Mouse (Mus musculus): ENCODE results near the gene Klhl20. TPM values are rescaled to one million over a fixed set of nuclear protein-coding genes. Genes with fewer than 3 reads are reported as not detected.
"Not testable (repeated sequence)": the region's sequence is repeated elsewhere in the genome, so short reads cannot be mapped to it uniquely, and the experiment has no call there.

Klhl20 gene
- polyA plus RNA-seq (2015; fragmentation: Nextera tagmentation; extraction: Ambion mirVana) = 11.4 and 13.4 TPM in 2 replicates

DNA sequence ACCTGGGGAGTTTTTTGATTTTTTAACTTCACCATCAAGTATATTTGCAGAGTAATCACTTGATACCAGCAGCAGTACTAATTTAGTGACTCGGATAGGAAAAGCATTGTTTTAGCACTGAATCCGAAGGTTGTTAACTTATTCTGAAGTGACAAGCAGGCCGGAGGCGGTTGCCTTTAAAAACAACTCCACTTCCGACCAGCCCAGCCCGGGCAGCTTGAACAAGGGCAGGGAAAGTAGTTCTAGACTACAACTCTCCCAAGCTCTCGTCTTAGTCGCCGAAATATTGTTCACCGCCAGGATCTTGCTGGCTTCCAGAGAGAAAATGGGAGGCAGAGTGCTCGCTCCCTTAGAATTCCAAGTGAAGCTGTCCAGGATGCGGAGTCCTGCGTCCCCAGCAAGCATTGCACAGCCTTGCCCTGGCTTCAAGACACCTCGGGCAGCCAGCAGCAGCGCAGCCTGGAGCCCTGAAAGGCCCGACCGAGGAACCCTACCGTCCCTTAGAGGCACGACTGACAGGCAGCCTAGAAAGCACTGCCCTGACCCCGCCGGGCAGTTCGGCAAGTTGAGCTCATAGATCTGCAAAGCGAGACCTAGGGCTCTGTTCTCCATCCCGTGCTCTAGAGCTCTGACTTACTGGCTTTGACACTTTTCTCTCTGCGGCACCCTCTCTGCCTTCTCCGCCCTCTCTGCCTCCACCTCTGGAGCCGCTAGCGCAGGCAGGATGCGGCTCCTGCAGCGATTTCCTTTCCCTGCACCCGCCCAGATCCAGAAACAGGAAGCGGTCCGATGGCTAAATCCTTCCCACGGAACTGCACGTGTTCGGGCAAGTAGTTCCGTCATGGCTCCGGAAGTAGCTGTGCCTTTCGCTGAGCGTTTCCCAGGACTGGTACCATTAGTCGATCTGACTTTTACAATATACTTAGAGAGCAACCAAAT lies at the start of gene Klhl20:
TSS of gene Klhl20 (minus strand) at position 786 of the 939 bp plus-strand sequence.
- Histone ChIP-seq H3K27me3 (ENCODE audit: control insufficient read depth, insufficient read depth, low read length) (no peaks in the 10 kb centered on the region), H3K36me3 (ENCODE audit: control insufficient read depth, insufficient read depth) (peaks cover 3% of the 10 kb centered on the region; the same call in 1 of the 2 replicates), H3K4me1 (ENCODE audit: control insufficient read depth, insufficient read depth, low read length) (peaks cover 9% of the 10 kb centered on the region), H3K4me3 (ENCODE audit: low read length) (peak within 1 kb of the TSS; percentile 83), H3K4me2 (ENCODE audit: low read depth, low read length) (peak within 1 kb of the TSS; percentile 96), H3K27ac (ENCODE audit: low read length) (peak within 1 kb of the TSS; percentile 94), H3K9me3 (replicated peaks; ENCODE audit: control insufficient read depth, low read length) (no peaks in the 10 kb centered on the region), H3K9ac (ENCODE audit: low read length) (peak within 1 kb of the TSS; percentile 88)
- under 1% methylated on average over 41 of the region's 41 CpGs for WGBS
- peak; percentile 93 for ATAC-seq (replicated peaks; ENCODE audit: extremely low read depth, insufficient read depth, low FRiP score)

DNA sequence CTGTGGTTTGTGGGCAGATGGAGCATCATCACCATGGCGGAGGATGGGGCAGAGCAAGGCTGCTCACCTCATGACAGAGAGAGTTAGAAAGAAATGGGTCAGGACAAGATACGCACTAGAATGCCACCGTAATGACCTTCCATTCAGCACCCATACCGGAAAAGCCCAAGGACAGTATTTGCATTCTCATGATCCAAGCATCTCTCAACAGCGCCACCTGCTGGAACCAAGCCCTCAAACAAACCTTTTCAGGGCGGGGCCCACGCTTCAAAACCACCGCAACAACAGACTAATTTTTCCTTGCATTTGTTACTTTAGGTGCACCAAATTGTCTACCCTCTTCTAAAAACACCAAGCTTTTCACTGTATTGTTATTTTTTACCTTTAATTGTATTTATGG lies 49.4 kb upstream of the Klhl20 start:
- Histone ChIP-seq H3K27me3 (ENCODE audit: control insufficient read depth, insufficient read depth, low read length) (no peaks in the 10 kb centered on the region), H3K4me2 (ENCODE audit: low read depth, low read length) (no peak overlapping the region), H3K9ac (ENCODE audit: low read length) (no peak overlapping the region), H3K27ac (ENCODE audit: low read length) (no peak overlapping the region), H3K4me1 (ENCODE audit: control insufficient read depth, insufficient read depth, low read length) (no peaks in the 10 kb centered on the region), H3K36me3 (ENCODE audit: control insufficient read depth, insufficient read depth) (no peaks in the 10 kb centered on the region), H3K4me3 (ENCODE audit: low read length) (no peak overlapping the region), H3K9me3 (replicated peaks; ENCODE audit: control insufficient read depth, low read length) (peaks cover 8% of the 10 kb centered on the region)
- WGBS = 55% methylated on average over 8 of the region's 8 CpGs
- no peak for ATAC-seq (replicated peaks; ENCODE audit: extremely low read depth, insufficient read depth, low FRiP score)

- H3K9ac ChIP-seq (ENCODE audit: low read length) = peak overlapping the region; percentile 71
- no peak overlapping the region for H3K27ac ChIP-seq (ENCODE audit: low read length)
- peak overlapping the region; percentile 77 for H3K4me2 ChIP-seq (ENCODE audit: low read depth, low read length)
- peaks cover 11% of the 10 kb centered on the region for H3K27me3 ChIP-seq (ENCODE audit: control insufficient read depth, insufficient read depth, low read length)
- ATAC-seq (replicated peaks; ENCODE audit: extremely low read depth, insufficient read depth, low FRiP score) = peak; percentile 60
- peak overlapping the region; percentile 67 for H3K4me3 ChIP-seq (ENCODE audit: low read length)
- no peaks in the 10 kb centered on the region for H3K4me1 ChIP-seq (ENCODE audit: control insufficient read depth, insufficient read depth, low read length)
- 2% methylated on average over 40 of the region's 40 CpGs for WGBS
- H3K9me3 ChIP-seq (replicated peaks; ENCODE audit: control insufficient read depth, low read length) = no peaks in the 10 kb centered on the region
- H3K36me3 ChIP-seq (ENCODE audit: control insufficient read depth, insufficient read depth) = no peaks in the 10 kb centered on the region
Observed at GRCm38 (mm10) chr1:161170651-161171050, 39.3 kb upstream of the Klhl20 start.

DNA sequence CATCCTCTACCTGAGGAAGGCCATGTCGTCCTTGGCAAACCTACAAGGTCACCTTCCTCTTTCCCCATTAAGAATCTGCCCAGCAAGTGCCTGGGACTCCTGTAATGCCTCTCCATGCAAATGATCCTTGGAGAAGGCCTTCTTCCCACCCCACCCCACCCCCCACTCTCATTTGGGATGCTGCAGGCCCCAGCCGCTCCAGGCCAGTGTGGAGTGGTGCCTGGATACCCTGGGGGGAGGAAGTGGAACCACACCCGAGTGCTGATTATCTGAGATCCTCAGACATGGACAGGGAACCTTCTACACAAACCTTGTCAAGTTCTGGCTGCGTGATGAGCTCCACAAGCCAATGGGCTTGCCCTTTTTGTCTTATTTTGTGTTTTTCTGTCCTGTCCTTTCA lies 29.0 kb upstream of the Klhl20 start:
- no peak for ATAC-seq (replicated peaks; ENCODE audit: extremely low read depth, insufficient read depth, low FRiP score)
- H3K9me3 ChIP-seq (replicated peaks; ENCODE audit: control insufficient read depth, low read length) = peaks cover 3% of the 10 kb centered on the region; the same call in 1 of the 2 replicates
- WGBS = 54% methylated on average over 4 of the region's 4 CpGs

DNA sequence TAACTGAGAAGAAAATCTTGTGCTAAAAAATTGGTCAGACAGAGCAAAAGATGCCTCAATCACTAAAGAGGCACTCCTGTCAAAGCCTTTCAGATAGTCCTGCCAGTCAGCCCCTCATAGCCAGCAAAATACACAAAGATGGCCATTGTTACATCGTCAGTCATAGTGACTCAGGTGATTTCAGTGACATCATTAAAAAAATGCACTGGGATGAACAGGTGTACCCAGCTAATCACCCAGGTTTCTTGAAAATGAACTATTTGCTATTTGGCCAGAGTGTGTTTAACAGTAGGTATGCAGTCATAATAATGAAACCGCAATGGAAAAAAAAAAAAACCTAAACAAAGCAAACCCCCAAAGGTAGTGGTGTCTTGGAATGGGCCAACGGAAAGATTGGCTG lies 27.9 kb upstream of the Klhl20 start, which contains the start of gene Tex50:
TSS of gene Tex50 (minus strand) at position 101 of the 400 bp plus-strand sequence.
- H3K27ac ChIP-seq (ENCODE audit: low read length) = no peak within 1 kb of the TSS
- H3K27me3 ChIP-seq (ENCODE audit: control insufficient read depth, insufficient read depth, low read length) = no peaks in the 10 kb centered on the region
- H3K9ac ChIP-seq (ENCODE audit: low read length) = no peak within 1 kb of the TSS
- no peak for ATAC-seq (replicated peaks; ENCODE audit: extremely low read depth, insufficient read depth, low FRiP score)
- no peaks in the 10 kb centered on the region for H3K4me1 ChIP-seq (ENCODE audit: control insufficient read depth, insufficient read depth, low read length)
- no peak within 1 kb of the TSS for H3K4me2 ChIP-seq (ENCODE audit: low read depth, low read length)
- no peak within 1 kb of the TSS for H3K4me3 ChIP-seq (ENCODE audit: low read length)
- H3K9me3 ChIP-seq (replicated peaks; ENCODE audit: control insufficient read depth, low read length) = peaks cover 3% of the 10 kb centered on the region; the same call in 1 of the 2 replicates
- no peaks in the 10 kb centered on the region for H3K36me3 ChIP-seq (ENCODE audit: control insufficient read depth, insufficient read depth)
- 85% methylated on average over 3 of the region's 3 CpGs for WGBS

More for the DNA sequence above, 29.0 kb upstream of the Klhl20 start:
- H3K9ac ChIP-seq (ENCODE audit: low read length) = no peak overlapping the region
- H3K27me3 ChIP-seq (ENCODE audit: control insufficient read depth, insufficient read depth, low read length) = no peaks in the 10 kb centered on the region
- no peak overlapping the region for H3K4me3 ChIP-seq (ENCODE audit: low read length)
- H3K36me3 ChIP-seq (ENCODE audit: control insufficient read depth, insufficient read depth) = no peaks in the 10 kb centered on the region
- H3K4me1 ChIP-seq (ENCODE audit: control insufficient read depth, insufficient read depth, low read length) = no peaks in the 10 kb centered on the region
- H3K27ac ChIP-seq (ENCODE audit: low read length) = no peak overlapping the region
- no peak overlapping the region for H3K4me2 ChIP-seq (ENCODE audit: low read depth, low read length)

DNA sequence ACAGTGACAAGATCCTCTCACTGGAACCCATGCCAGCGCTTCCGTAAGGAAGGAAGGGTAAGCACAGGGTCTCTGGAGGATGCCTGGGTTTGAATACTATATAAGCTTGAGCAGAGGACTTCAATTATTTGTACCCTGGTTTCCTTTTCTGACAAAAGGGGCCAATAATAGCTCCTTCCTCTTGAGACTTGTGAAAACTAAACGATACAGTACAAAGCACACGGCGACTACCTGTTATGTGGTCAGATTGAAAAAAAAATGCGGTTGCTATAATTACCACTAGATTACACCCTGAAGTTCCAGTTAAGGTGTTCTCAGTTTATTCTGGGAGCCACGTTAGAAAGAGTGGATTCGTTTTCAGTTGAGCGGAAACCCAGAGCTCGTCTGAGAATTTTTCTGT lies 25.2 kb upstream of the Klhl20 start:
- 76% methylated on average over 10 of the region's 10 CpGs for WGBS
- no peak overlapping the region for H3K4me3 ChIP-seq (ENCODE audit: low read length)
- no peaks in the 10 kb centered on the region for H3K9me3 ChIP-seq (replicated peaks; ENCODE audit: control insufficient read depth, low read length)
- no peaks in the 10 kb centered on the region for H3K4me1 ChIP-seq (ENCODE audit: control insufficient read depth, insufficient read depth, low read length)
- H3K27me3 ChIP-seq (ENCODE audit: control insufficient read depth, insufficient read depth, low read length) = no peaks in the 10 kb centered on the region
- H3K9ac ChIP-seq (ENCODE audit: low read length) = no peak overlapping the region
- no peak overlapping the region for H3K4me2 ChIP-seq (ENCODE audit: low read depth, low read length)
- no peak overlapping the region for H3K27ac ChIP-seq (ENCODE audit: low read length)
- ATAC-seq (replicated peaks; ENCODE audit: extremely low read depth, insufficient read depth, low FRiP score) = no peak
- no peaks in the 10 kb centered on the region for H3K36me3 ChIP-seq (ENCODE audit: control insufficient read depth, insufficient read depth)

GRCm38 (mm10) chr1:161151098-161151497 lies 19.8 kb upstream of the Klhl20 start:
- no peak overlapping the region for H3K4me2 ChIP-seq (ENCODE audit: low read depth, low read length)
- 74% methylated on average over 6 of the region's 6 CpGs for WGBS
- no peaks in the 10 kb centered on the region for H3K36me3 ChIP-seq (ENCODE audit: control insufficient read depth, insufficient read depth)
- H3K4me1 ChIP-seq (ENCODE audit: control insufficient read depth, insufficient read depth, low read length) = no peaks in the 10 kb centered on the region
- H3K4me3 ChIP-seq (ENCODE audit: low read length) = no peak overlapping the region
- H3K9ac ChIP-seq (ENCODE audit: low read length) = no peak overlapping the region
- no peaks in the 10 kb centered on the region for H3K9me3 ChIP-seq (replicated peaks; ENCODE audit: control insufficient read depth, low read length)
- H3K27ac ChIP-seq (ENCODE audit: low read length) = no peak overlapping the region
- no peaks in the 10 kb centered on the region for H3K27me3 ChIP-seq (ENCODE audit: control insufficient read depth, insufficient read depth, low read length)
- ATAC-seq (replicated peaks; ENCODE audit: extremely low read depth, insufficient read depth, low FRiP score) = no peak

DNA sequence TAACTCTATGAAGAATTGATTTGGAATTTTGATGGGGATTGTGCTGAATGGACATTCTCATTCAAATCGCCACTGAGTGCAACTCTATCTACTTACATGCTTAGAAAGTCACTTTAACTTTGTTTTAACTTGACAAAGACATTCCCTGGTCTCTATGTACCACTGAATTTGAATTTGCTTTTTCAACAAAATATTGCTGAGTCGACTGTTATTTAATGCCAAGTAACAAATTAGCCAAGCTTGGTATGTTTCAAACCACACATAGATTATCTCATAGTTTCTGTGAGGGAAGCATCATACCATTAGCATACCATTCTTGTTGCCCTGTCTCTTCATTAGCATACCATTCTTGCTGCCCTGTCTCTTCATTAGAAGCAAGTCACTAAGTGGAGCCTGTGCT lies 16.6 kb upstream of the Klhl20 start:
- H3K4me3 ChIP-seq (ENCODE audit: low read length) = no peak overlapping the region
- 58% methylated on average over 2 of the region's 2 CpGs for WGBS
- no peaks in the 10 kb centered on the region for H3K27me3 ChIP-seq (ENCODE audit: control insufficient read depth, insufficient read depth, low read length)
- H3K4me1 ChIP-seq (ENCODE audit: control insufficient read depth, insufficient read depth, low read length) = 0 out of 2 replicates have a peak, but pooled peaks cover 2% of the 10 kb centered on the region
- no peak overlapping the region for H3K4me2 ChIP-seq (ENCODE audit: low read depth, low read length)
- H3K9me3 ChIP-seq (replicated peaks; ENCODE audit: control insufficient read depth, low read length) = no peaks in the 10 kb centered on the region
- H3K36me3 ChIP-seq (ENCODE audit: control insufficient read depth, insufficient read depth) = no peaks in the 10 kb centered on the region
- no peak for ATAC-seq (replicated peaks; ENCODE audit: extremely low read depth, insufficient read depth, low FRiP score)
- H3K9ac ChIP-seq (ENCODE audit: low read length) = no peak overlapping the region
- H3K27ac ChIP-seq (ENCODE audit: low read length) = no peak overlapping the region

DNA sequence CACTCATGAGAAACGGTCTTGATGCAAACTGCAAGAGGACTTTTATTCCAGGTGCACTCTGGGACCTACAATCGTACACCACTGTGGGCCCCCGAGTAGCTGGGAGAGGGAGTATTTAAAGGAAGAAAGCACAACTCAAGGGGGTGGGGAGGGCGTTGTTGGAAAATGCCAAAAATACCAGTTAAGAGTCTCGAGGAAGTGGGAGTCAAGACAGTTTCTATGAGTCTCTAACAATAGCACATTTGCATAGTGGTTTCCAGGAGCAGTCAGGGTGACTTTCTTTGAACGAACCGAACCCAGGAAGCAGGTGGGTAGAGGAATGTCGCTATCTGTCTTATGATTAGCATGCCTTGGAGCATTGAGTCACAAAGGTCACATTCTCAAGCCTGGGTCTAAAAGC lies 14.3 kb upstream of the Klhl20 start:
- 69% methylated on average over 8 of the region's 8 CpGs for WGBS
- ATAC-seq (replicated peaks; ENCODE audit: extremely low read depth, insufficient read depth, low FRiP score); H3K9me3 ChIP-seq (replicated peaks; ENCODE audit: control insufficient read depth, low read length): not testable (repeated sequence)

More for the DNA sequence above, 14.3 kb upstream of the Klhl20 start:
- H3K4me1 ChIP-seq (ENCODE audit: control insufficient read depth, insufficient read depth, low read length); H3K4me2 ChIP-seq (ENCODE audit: low read depth, low read length); H3K9ac ChIP-seq (ENCODE audit: low read length); H3K27me3 ChIP-seq (ENCODE audit: control insufficient read depth, insufficient read depth, low read length); H3K36me3 ChIP-seq (ENCODE audit: control insufficient read depth, insufficient read depth); H3K27ac ChIP-seq (ENCODE audit: low read length); H3K4me3 ChIP-seq (ENCODE audit: low read length): not testable (repeated sequence)
